Comparison of ENCODE assay signal across 26 mouse cellular contexts in the genomic region with DNA sequence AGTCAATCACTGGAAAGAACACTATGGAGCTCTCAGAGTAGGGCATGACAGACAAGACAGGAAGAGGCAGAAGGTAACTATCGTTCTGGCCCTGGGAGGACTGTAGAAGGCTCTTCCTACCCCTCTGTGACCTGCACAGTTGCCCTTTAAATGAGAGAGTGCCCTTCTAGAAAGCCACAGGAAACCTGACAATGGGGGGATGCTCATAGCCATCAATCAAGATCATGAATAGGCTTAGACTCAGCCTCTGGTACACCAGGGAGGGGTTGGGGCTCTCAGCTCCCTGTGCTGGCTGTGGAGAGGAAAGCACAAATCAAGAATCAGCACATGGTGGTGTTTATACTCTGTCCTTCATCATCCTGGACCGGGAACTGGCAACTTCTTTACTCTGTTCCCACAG.
DNase-seq lines count a peak whose midpoint lies in the region; ATAC-seq and TF ChIP-seq lines count a peak whose summit lies in the region.
"Had no signal": no experiment of that assay in that cellular context is flagged by ENCODE, and none has a peak within 500 bp of the region (broad histone marks: within the 10 kb centered on the region; RNA-seq: fewer than 3 reads in every experiment).

No protein-coding gene starts in this region.

- H3K27me3 ChIP-seq in hindbrain, embryonic 10.5 days (ENCODE audit: insufficient read depth, poor library complexity, severe bottlenecking) = no peaks in the 10 kb centered on the region
- no peaks in the 10 kb centered on the region for H3K27me3 ChIP-seq in hindbrain, postnatal 0 days (ENCODE audit: insufficient read depth, low read length)
- H3K27me3 ChIP-seq in lung, embryonic 16.5 days (ENCODE audit: control insufficient read depth, insufficient read depth, low read depth, low read length) = no peaks in the 10 kb centered on the region
- no peaks in the 10 kb centered on the region for H3K27me3 ChIP-seq in kidney, embryonic 16.5 days (ENCODE audit: insufficient read depth, low read length)
- H3K27me3 ChIP-seq: heart, embryonic 15.5 days; limb, embryonic 13.5 days; lung, embryonic 15.5 days; megakaryocyte, embryonic 14.5 days; neural tube, embryonic 12.5 days had no signal

- ATAC-seq in hindbrain, postnatal 0 days = no peak
- 0 out of 2 replicates have a peak, but pooled peaks have one; percentile 15 for ATAC-seq in lung, embryonic 16.5 days (ENCODE audit: low read depth)
- ATAC-seq in kidney, embryonic 16.5 days (ENCODE audit: low FRiP score, low TSS enrichment) = no peak
- ATAC-seq: forebrain, embryonic 14.5 days; intestine, embryonic 16.5 days; midbrain, embryonic 16.5 days had no signal

- 23% methylated on average over 2 of the region's 2 CpGs for WGBS in hindbrain, embryonic 10.5 days
- 41% methylated on average over 2 of the region's 2 CpGs for WGBS in hindbrain, postnatal 0 days
- 51% methylated on average over 2 of the region's 2 CpGs for WGBS in lung, embryonic 16.5 days
- WGBS in kidney, embryonic 16.5 days = 12% methylated on average over 2 of the region's 2 CpGs

- no peak overlapping the region for H3K4me2 ChIP-seq in hindbrain, postnatal 0 days (ENCODE audit: low read depth, low read length)
- H3K4me2 ChIP-seq in lung, embryonic 16.5 days (ENCODE audit: low read depth, low read length) = no peak overlapping the region
- H3K4me2 ChIP-seq in kidney, embryonic 16.5 days (replicated peaks; ENCODE audit: low read depth, low read length) = no peak overlapping the region
- H3K4me2 ChIP-seq: heart, embryonic 15.5 days; limb, embryonic 13.5 days; liver, embryonic 11.5 days; lung, embryonic 15.5 days; neural tube, embryonic 12.5 days had no signal

- peak; percentile 14 for DNase-seq in hindbrain, embryonic 10.5 days (ENCODE audit: low spot score)
- DNase-seq in hindbrain, postnatal 0 days (ENCODE audit: low spot score) = no peak
- no peak for DNase-seq in lung, postnatal 10 days
- DNase-seq in embryo, embryonic 11 days = peak; percentile 49
- DNase-seq in retina, postnatal 1 day = peak; percentile 60
- DNase-seq in urinary bladder, postnatal 25 days (ENCODE audit: low spot score) = no peak
- DNase-seq: adrenal gland, postnatal 14 days; cerebellum, adult 11-12 months; cerebellum, adult 9-11 months; gastrocnemius, adult 2 months; kidney, adult 8-10 months; kidney, postnatal 10 days; lung, postnatal 4 days; thymus, postnatal 14 days had no signal

- no peaks in the 10 kb centered on the region for H3K36me3 ChIP-seq in hindbrain, embryonic 10.5 days
- H3K36me3 ChIP-seq in hindbrain, postnatal 0 days (ENCODE audit: insufficient read depth, low read length) = no peaks in the 10 kb centered on the region
- H3K36me3 ChIP-seq in lung, embryonic 16.5 days (ENCODE audit: control insufficient read depth, insufficient read depth, low read length) = no peaks in the 10 kb centered on the region
- no peaks in the 10 kb centered on the region for H3K36me3 ChIP-seq in kidney, embryonic 16.5 days (ENCODE audit: insufficient read depth, low read length)
- H3K36me3 ChIP-seq: heart, embryonic 15.5 days; limb, embryonic 13.5 days; lung, embryonic 15.5 days; neural tube, embryonic 12.5 days had no signal

- TF ChIP-seq CTCF in hindbrain, postnatal 0 days (IDR thresholded peaks at IDR 0.05; ENCODE audit: low read depth) = no peak

- no peaks in the 10 kb centered on the region for H3K9me3 ChIP-seq in hindbrain, embryonic 10.5 days
- no peaks in the 10 kb centered on the region for H3K9me3 ChIP-seq in hindbrain, postnatal 0 days (ENCODE audit: low read length)
- no peaks in the 10 kb centered on the region; the same call in 1 of the 2 replicates for H3K9me3 ChIP-seq in lung, embryonic 16.5 days (ENCODE audit: control insufficient read depth, low read length)
- H3K9me3 ChIP-seq in kidney, embryonic 16.5 days (ENCODE audit: low read length) = no peaks in the 10 kb centered on the region
- H3K9me3 ChIP-seq: heart, embryonic 15.5 days; limb, embryonic 13.5 days; lung, embryonic 15.5 days; neural tube, embryonic 12.5 days had no signal

- no peak overlapping the region for H3K27ac ChIP-seq in hindbrain, embryonic 10.5 days
- H3K27ac ChIP-seq in hindbrain, postnatal 0 days = no peak overlapping the region
- no peak overlapping the region for H3K27ac ChIP-seq in lung, embryonic 16.5 days (ENCODE audit: low read length)
- no peak overlapping the region for H3K27ac ChIP-seq in kidney, embryonic 16.5 days (ENCODE audit: low read length)
- H3K27ac ChIP-seq: gastrocnemius, adult 2 months; limb, embryonic 13.5 days; lung, embryonic 15.5 days; neural tube, embryonic 12.5 days had no signal

- peaks cover 27% of the 10 kb centered on the region for H3K4me1 ChIP-seq in hindbrain, embryonic 10.5 days (replicated peaks)
- H3K4me1 ChIP-seq in hindbrain, postnatal 0 days (ENCODE audit: insufficient read depth, low read length) = 0 out of 2 replicates have a peak, but pooled peaks cover 13% of the 10 kb centered on the region
- peaks cover 15% of the 10 kb centered on the region for H3K4me1 ChIP-seq in lung, embryonic 16.5 days (replicated peaks; ENCODE audit: control insufficient read depth, insufficient read depth, low read length)
- H3K4me1 ChIP-seq in kidney, embryonic 16.5 days (ENCODE audit: insufficient read depth, low read length) = no peaks in the 10 kb centered on the region
- H3K4me1 ChIP-seq: megakaryocyte, embryonic 14.5 days had no signal

- no peak overlapping the region for H3K9ac ChIP-seq in hindbrain, postnatal 0 days (replicated peaks; ENCODE audit: low read length)
- H3K9ac ChIP-seq in lung, embryonic 16.5 days (ENCODE audit: low read length) = no peak overlapping the region
- H3K9ac ChIP-seq in kidney, embryonic 16.5 days (replicated peaks; ENCODE audit: low read length) = no peak overlapping the region
- H3K9ac ChIP-seq: heart, embryonic 15.5 days; limb, embryonic 13.5 days; lung, embryonic 15.5 days; neural tube, embryonic 12.5 days had no signal

- no peak overlapping the region for H3K4me3 ChIP-seq in hindbrain, embryonic 10.5 days
- no peak overlapping the region for H3K4me3 ChIP-seq in hindbrain, postnatal 0 days (ENCODE audit: low read length)
- no peak overlapping the region for H3K4me3 ChIP-seq in lung, embryonic 16.5 days (ENCODE audit: low read length)
- no peak overlapping the region for H3K4me3 ChIP-seq in kidney, embryonic 16.5 days (ENCODE audit: low read length)
- H3K4me3 ChIP-seq: gastrocnemius, adult 2 months; heart, embryonic 15.5 days; limb, embryonic 13.5 days; lung, embryonic 15.5 days; megakaryocyte, embryonic 14.5 days; myocyte; neural tube, embryonic 12.5 days had no signal

Comparison
In these comparisons a context has a peak if more than half of its experiments do, and no peak if none do; other contexts are left out.
1. DNase-seq: peak in hindbrain, embryonic 10.5 days (single experiment), embryo, embryonic 11 days (single experiment) and retina, postnatal 1 day (single experiment); none in hindbrain, postnatal 0 days (single experiment), lung, postnatal 10 days (single experiment) and urinary bladder, postnatal 25 days (single experiment).